Mouse (Mus musculus): ENCODE measurements around the gene Cfap61.

DNA sequence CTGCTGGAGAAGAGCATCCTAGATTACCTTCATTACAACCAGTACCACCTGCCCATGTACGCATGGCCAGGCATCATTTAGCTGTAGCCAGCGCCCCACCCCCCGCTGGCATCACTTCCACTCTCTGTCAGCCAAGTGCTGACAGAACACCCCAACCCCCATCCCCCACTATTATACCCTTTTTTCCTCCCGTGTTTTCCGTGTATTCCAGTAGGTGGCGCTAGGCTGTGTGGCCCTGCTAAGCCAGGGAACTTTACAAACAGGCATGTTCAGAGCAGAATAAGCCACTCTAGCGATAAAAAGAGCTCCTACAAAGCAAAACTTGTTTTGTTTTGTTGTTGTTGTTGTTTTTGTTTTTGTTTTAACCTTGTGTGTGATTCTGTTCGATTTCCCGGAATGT lies 280.1 kb downstream of the Cfap61 start:
- peak; percentile 75 for TF ChIP-seq CTCF (IDR thresholded peaks at IDR 0.05; ENCODE audit: low read depth)
- no peak for TF ChIP-seq EP300 (IDR thresholded peaks at IDR 0.05; ENCODE audit: low read depth)
